Mouse (Mus musculus): ENCODE measurements around the gene Nfia. TPM values are rescaled to one million over a fixed set of nuclear protein-coding genes. Genes with fewer than 3 reads are reported as not detected.

The Nfia gene
- total RNA-seq, 2 experiments from 2014 or later = 54.8 to 59.7 TPM

GRCm38 (mm10) chr4:97831611-97832278, 59.2 kb downstream of the Nfia start:
- no peak for DNase-seq (ENCODE audit: low spot score in 2 of 2)

DNA sequence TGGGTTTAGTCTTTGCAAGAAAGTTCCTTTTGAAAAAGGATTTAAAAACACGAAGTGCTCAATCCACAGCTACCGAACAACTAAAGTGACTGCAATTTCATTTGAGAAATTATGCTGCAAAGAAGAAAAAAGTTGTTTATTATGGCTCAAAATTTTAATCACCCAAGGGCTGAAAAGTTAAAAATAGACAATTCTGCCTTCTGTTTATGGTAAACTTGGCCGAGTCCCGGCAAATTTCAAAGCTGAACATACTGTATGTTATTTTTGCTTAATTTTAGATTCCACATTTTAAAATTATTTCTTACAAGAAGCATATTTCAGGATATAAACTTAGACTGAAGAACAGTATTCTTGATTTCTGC, 59.7 kb downstream of the Nfia start:
- DNase-seq (ENCODE audit: low spot score in 2 of 2) = no peak

- DNase-seq (ENCODE audit: low spot score in 2 of 2) = no peak
These were observed 64.3 kb downstream of the Nfia start for GRCm38 (mm10) chr4:97836812-97837211.

DNA sequence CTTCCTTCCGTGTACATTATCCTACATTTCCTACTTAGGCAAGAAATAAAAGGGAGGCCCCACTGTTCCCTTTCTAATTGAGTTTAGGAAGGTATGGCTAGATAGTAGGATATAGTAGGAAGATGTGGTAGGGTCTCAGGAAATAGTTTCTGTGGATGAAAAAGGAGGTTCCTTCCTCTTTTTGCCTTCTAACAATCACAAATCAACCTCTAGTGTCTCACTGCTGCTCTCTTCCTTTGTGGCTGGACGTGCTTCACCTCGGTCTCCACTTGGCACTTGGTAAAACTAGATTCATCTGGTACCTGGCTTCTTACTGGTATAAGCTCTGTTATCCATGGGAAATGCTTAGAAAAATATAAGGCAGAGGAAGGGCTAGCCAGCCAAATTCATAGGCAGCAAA, 65.2 kb downstream of the Nfia start:
- DNase-seq (ENCODE audit: low spot score in 2 of 2) = no peak

DNA sequence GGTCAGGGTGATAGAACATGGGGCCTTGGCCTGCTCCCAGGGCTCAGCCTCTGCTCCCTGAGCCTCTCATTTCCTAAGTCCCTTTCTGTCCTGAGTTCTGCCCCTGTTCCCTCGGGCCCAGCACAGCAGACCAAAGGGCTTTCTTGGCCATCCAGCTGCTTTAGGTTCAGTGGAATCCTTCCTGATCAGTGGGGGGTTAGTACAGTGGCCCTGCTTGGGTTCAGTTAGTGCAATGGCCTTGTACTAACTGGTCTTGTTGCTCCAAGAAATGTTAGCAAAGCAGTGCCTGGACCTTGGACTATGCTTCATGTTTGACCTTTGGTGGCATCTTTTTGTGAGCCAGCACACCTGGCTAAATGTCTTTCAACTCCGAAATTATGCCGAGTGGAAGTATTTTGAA, 66.1 kb downstream of the Nfia start:
- no peak for DNase-seq (ENCODE audit: low spot score in 2 of 2)

DNA sequence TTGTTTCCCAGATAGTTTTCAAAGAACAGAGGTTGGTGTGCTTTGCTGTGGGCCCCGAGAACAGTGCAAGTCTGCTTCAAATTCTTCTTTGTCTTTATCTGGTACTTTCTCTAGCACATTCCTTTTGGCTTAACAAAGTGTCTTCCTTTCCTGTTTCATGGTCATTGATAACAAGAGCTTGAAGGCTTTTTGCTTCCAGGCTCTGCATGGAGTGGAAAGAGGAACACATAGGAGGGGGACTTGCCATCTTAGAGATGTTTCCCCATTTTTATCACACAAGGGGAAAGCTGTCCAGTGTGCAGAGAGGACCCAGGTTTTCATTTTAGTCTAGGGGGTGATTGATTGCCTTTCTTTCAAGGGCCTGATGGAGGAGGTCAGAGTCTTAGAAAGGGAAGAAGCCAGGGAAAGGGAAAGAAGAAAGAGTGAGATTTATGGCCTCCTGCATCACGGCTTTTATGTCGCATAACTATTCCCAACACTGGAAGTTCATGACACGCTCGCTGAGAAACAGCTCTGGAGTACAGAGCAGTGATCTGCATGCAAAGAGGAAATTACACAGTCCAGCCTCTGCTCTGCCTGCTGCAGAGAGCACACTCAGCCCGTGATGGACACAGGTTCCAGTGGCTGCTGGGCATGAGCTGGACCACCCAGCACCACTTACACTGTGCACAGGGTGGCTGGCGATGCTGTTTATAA, 67.0 kb downstream of the Nfia start:
- DNase-seq (ENCODE audit: low spot score in 2 of 2) = no peak

GRCm38 (mm10) chr4:97840227-97841062, 67.9 kb downstream of the Nfia start:
- no peak for DNase-seq (ENCODE audit: low spot score in 2 of 2)

GRCm38 (mm10) chr4:97841063-97841595, 68.6 kb downstream of the Nfia start:
- no peak for DNase-seq (ENCODE audit: low spot score in 2 of 2)

DNA sequence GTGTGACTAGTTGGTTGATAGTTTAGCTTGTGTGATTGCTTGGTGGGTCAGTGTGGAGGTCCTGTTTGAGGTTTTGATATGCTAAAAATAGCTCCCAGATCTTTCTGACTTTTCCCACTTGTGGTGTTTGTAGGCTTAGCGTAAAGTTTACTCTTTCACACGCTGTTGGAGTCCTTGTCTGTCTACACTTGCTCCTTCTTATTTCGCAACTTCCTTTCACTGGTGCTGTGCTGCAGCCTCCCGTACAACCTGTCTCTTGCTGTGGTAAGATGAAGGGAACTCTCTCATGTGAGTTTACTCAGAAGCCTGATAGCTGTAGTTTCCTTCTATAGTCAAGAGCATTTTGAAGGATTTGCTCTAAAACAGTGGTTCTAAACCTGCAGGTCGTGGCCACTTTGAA, 69.2 kb downstream of the Nfia start:
- DNase-seq (ENCODE audit: low spot score in 2 of 2) = no peak

DNA sequence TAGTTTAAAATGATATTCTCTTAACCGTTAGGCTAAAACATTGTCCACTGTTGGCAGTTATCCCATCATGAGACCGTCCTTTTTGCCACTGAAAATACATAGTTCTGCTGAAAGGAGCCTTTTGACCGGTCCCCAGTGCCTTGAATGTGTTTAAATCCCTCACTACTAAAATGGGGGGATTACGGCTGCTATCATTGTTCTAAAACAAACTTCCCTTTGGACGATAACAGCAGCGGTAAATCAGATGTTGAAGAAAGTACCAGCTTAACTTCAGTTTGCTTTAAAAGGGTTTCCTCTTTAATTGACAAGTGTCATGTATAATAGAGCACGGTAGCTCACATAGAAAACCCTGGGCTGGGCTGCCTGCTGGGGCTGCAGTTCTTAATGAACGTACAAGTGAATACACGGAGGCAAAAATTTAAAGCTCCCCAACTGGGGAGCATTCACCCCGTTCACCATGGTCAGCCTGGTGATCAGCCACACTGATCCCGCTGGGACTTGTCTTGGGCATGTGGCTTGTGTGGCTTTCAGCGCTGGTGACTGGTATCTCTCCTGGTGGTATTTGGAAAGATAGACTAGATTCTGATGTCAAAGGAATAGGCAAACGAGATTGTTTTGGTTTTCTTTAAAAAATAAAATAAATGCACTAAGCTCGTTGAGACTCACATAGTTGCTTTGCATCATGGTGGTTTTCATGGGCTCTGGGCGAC, 71.6 kb downstream of the Nfia start:
- no peak for DNase-seq (ENCODE audit: low spot score in 2 of 2)

GRCm38 (mm10) chr4:97844899-97845298, 72.4 kb downstream of the Nfia start:
- DNase-seq (ENCODE audit: low spot score in 2 of 2) = peak in 1 of 2 experiments; percentile 11

DNA sequence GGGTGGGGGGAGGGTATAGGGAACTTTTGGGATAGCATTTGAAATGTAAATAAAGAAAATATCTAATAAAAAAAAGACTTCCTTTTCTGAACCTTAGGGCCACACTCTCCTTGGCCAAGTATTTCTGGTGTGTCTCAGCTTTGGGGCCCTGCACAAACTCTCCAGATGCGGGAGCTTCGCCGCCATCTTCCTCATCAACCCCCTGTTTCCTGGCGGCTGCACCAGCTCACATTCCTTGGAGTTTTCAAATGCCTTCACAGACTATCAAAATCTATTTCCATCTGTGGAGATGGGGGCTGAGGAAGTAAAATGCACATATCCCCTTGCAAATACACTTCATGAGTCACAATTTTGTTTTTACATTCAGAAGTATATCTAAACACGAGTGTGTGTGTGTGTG, 75.1 kb downstream of the Nfia start:
- no peak for DNase-seq (ENCODE audit: low spot score in 2 of 2)

- no peak for DNase-seq (ENCODE audit: low spot score in 2 of 2)
These were observed 78.5 kb downstream of the Nfia start for GRCm38 (mm10) chr4:97850991-97851390.

DNA sequence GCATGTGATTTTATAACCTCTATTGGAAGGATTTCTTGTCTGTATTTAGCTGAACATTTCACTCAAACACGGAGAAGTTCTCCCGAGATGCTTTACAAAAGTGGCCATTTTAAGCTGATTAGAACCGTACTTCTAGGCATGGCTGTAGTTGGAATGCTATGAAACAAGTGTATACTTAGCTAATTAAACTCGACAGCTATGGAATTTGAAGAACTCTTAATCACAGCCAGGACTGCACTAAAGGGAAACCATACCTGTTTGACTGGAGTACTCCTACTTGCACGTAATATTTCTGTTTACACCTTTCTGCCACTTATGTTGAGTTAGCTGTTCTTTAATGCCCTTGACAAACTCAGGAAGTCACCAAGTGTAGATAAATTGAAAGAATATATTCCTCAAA, 79.2 kb downstream of the Nfia start:
- no peak for DNase-seq (ENCODE audit: low spot score in 2 of 2)

DNA sequence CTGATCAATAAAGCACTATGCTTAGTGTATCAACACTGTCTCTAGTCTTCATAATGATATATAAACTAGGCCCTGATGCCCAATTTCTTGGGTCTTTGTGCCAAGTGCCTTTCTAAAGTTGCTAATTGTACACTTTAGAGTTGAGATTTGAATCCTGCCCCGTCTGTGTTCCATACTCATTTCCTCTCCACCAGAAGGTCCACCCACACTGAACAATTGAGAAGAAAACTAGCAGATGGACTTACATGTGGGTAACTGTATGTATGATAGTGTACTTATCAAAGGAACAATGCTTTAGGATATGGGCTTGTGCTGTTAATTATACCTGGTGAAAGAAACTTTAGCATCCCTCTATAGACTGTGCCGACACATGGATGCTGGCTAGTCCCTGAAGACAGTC, 80.1 kb downstream of the Nfia start:
- DNase-seq (ENCODE audit: low spot score in 2 of 2) = no peak

DNA sequence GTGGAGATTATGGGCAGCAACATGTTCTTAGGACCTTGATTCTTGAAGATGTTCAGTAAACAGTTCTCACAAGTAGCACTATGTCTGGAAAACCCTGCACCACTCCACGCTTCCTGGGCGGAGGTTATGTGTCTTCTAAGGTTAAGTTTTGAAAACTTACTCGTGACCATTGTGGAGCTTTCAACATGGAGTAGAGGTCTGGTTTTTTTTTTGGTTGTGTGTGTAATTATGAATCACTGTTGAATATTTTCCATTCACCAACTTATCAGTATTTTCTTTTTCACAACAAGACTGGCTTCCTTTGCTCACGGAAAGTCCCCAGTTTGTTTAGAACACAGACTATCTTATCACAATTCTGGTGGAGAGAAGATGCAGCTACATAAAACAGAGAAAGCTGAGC, 82.2 kb downstream of the Nfia start:
- DNase-seq (ENCODE audit: low spot score in 2 of 2) = no peak

DNA sequence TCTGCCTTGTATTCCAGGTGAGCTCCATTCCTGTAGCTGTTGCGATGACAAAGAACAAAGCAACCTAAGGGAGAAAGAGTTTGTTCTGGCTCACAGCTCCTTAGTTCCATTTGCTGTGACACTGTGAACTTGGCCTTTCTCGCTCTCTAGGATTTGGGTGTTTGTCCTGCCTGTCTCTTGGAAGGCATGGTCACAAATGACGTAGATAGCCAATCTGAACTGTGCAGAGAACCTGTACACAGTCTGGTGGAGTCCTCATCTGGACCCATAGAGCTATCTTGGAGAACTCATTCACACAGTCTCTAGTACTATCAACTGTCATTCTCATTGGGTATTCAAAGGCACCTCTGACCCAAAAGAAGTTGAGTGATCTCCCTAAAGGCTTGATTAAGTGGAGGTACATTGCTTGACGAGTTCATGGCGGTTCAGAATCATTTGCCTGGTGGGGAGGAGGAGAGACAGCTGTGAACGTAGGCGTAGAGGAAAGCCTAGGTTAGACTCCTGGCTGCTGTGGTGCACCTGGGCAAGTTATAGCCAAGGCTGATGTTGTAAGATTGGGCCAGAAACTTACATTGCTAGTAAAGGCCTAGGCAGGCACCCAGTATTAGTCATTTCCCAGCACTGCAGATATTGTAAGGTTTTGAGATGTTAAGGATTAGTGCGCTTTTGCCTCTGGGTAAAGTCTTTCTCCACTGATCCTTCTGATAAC, 83.3 kb downstream of the Nfia start:
- no peak for DNase-seq (ENCODE audit: low spot score in 2 of 2)

DNA sequence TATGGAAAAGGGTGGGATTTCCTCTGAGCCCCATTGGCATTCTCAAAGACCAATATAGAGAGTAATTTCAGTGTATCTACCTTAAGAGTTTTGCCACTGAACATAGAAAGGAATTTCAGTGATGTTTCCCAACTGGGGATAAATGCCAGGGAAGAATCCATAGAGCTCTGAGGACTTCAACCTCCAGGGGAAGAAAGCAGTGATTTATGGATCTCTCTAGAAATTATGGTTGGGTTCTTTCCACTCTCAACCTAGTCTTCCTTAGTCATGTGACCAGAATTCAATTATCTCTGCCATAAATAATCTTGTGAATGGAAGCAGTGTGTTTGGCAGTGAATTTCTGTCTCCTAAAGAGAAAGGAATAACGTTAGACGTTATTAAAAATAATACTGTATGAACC, 85.0 kb downstream of the Nfia start:
- DNase-seq (ENCODE audit: low spot score in 2 of 2) = no peak

- DNase-seq (ENCODE audit: low spot score in 2 of 2) = no peak
These were observed 86.9 kb downstream of the Nfia start for GRCm38 (mm10) chr4:97859431-97859830.

DNA sequence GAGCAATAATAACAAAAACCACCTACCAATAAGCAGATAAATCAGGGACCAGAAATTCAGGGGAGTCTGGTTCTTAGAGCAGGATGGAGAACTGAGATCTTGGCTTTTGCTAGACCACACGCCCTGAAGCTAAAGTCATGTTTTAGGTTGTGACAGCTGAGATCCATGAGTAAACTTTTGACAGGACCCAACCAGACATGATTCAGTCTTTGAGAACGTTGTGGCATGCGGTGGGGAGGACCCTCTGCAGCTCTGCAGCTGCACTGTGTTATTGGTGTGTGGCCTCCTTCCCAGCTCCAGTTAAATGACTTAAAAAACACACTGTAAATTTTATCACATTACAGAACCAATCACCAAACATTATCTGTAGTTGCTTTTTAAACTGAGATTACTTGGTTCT, 87.8 kb downstream of the Nfia start:
- DNase-seq (ENCODE audit: low spot score in 2 of 2) = no peak

Data from left cerebral cortex, adult 18-20 months (tissue).